Mouse (Mus musculus): ENCODE results near the gene Mtfp1. TPM values are rescaled to one million over a fixed set of nuclear protein-coding genes. Genes with fewer than 3 reads are reported as not detected.

Gene Mtfp1
- total and polyA plus RNA-seq, 3 experiments, result 129 to 158 (median 141) TPM

DNA sequence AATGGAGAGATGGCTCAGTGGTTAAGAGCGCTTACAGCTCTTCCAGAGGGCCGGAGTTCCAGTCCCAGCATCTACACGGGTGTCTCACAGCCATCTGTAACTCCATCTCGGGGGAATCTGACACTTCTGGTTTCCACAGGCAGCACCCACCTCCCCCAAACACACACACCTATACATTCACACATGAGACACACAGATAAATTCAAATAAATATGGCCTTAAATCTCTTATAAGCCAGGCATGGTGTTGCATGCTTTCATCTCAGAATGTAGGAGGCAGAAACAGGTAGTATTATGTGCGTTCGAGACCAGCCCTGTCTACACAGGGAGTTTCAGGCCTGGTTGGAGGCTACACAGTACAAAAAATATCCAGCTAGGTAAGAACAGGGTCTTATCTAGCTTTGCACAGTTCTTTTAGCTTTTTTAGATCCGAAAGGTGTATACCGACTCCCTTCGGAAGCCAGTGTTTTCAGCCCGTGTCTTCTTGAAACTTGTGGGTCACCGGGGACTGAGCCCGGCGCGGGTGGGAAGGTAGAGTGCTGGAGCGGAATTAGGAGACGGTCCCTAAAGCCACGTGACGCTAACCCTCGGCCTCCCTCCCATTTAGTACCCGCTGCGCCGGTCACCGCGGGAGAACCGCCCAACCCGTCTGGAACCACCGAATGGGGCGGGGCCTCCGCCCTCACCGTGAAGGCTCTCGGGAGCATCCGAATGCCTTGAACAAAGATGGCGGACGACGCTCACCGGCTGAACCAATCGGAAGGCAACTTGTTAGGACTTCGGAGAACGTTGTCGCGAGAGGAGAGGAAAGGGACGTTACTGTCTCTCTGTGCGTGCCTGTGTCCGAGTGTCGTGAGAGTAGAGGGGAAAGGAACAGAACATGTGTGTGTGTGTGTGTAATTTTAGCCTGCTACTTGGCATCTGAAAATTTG, 1.1 kb upstream of the Mtfp1 start:
- Histone ChIP-seq H3K79me2 (replicated peaks; ENCODE audit: control insufficient read depth, insufficient read depth, low read length) (no peaks in the 10 kb centered on the region), H3K4me1 (ENCODE audit: control insufficient read depth, insufficient read depth, low read length) (peaks cover 4% of the 10 kb centered on the region), H3K4me3 (peak overlapping the region; percentile 56), H3K27me3 (ENCODE audit: control insufficient read depth, insufficient read depth, low read length) (no peaks in the 10 kb centered on the region), H3K9ac (ENCODE audit: low read depth, low read length) (peak overlapping the region; percentile 72), H3K27ac (peak overlapping the region; percentile 95), H3K36me3 (ENCODE audit: control insufficient read depth, insufficient read depth, low read length) (no peaks in the 10 kb centered on the region)
- intact Hi-C loops (cut with DNase I), result loop anchor here (1.0 to 5.0 kb wide), 2 partner anchors 122 to 1001 kb away; partner anchors contain the start of genes Castor1, Ewsr1 and Rhbdd3
- TF ChIP-seq CTCF (IDR thresholded peaks at IDR 0.05) (no peak), EP300 (IDR thresholded peaks at IDR 0.05; ENCODE audit: insufficient read depth, low read depth, low read length) (peak; percentile 91), POLR2A (IDR thresholded peaks at IDR 0.05; ENCODE audit: insufficient read depth, low read depth, low read length) (peak; percentile 100)
- 3% methylated on average over 45 of the region's 45 CpGs for WGBS
- DNase-seq, result peak; percentile 97 to 99

DNA sequence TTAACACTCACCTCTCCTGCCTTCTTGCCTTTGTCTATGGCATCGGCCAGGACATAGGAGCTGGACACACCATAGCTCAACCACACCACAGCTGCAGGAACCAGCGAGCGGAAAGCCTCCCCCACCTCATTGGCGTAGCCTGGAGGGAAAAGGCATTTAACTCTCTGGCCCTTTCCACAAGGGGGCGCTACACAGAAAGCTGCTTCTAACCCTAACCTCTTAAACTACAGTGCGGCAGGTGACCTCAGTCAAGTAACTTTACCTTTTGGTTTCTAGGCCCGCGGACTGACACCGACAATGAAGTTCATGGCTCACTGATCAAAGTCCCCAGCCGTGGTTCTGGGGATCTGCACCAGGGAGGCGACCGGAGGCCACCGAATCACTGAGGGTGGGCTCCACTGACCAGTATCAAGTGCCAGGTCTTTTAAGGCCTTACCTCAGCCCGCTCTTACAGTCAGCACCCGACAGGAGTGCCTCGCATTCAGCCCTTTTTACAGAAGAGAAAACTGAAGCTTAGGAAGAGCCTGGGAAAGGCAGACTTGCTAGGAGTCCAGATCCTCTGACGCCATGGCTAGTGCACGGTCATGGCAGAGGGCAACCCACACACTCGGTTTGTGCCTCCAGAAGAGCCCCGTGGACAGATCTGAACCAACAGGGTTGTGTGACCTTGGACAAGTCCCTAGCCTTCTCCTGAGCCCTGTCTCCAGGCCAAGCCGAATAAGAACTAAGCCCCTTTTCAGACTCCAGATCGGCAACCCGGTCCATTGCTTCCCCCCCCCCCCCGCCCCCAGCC, 671 bp downstream of the Mtfp1 start:
- TF ChIP-seq CTCF (IDR thresholded peaks at IDR 0.05) (peak; percentile 91), EP300 (IDR thresholded peaks at IDR 0.05; ENCODE audit: insufficient read depth, low read depth, low read length) (no peak)
- DNase-seq, result peak; percentile 70 to 71
- Histone ChIP-seq H3K27ac (peak overlapping the region; percentile 88), H3K27me3 (ENCODE audit: control insufficient read depth, insufficient read depth, low read length) (no peaks in the 10 kb centered on the region), H3K4me1 (ENCODE audit: control insufficient read depth, insufficient read depth, low read length) (peaks cover 4% of the 10 kb centered on the region), H3K4me3 (peak overlapping the region; percentile 52), H3K36me3 (ENCODE audit: control insufficient read depth, insufficient read depth, low read length) (no peaks in the 10 kb centered on the region), H3K9ac (ENCODE audit: low read depth, low read length) (peak overlapping the region; percentile 72), H3K79me2 (replicated peaks; ENCODE audit: control insufficient read depth, insufficient read depth, low read length) (no peaks in the 10 kb centered on the region)
- 8% methylated on average over 24 of the region's 24 CpGs for WGBS
- intact Hi-C loops (cut with DNase I), result loop anchor here (5.0 kb wide), 1 partner anchor 1003 kb away; the partner anchor contains the start of genes Ewsr1 and Rhbdd3

DNA sequence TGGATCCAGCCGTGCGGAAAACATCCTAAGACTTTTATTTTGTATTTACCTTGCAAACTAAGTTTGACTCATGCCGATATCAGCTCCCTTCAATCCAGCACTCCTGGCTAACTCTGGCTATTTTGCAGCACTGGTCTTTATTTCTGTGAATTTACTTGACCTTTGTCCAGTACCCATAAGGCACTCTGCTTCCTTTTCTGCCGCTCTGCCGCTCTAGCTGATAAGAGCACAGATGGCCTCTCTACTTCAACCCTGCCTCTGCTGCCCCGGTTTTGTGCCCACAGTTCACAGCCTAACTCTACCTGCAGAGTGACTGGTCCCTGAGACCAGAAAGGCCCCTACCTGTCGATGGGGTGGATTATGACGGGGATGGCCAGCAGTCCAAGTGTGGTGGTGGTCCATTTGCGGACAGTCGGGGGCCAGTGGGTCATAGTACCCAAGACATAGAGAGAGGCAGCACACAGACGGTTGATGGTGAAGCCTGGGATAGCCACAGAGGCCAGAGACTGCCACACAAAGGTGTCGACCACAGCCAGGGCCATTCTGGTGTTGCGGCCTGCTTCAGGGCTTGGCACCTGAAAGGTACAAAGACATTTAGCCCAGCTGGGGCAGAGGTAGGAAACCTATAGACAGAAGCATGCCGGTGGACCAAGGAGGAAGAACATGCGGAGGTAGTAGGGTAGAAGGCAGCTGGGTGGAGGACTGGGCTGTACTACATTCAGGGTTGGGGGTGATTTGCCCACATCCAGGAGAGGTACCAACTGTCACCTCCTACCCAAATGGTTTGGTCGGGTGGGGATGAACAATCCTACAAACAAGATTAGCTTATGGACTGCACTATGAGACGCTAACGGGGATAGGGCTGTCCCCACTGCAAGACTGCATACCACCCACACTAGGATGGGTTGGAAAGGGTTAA, 1.5 kb downstream of the Mtfp1 start:
- Histone ChIP-seq H3K4me3 (no peak overlapping the region), H3K9ac (ENCODE audit: low read depth, low read length) (peak overlapping the region; percentile 7), H3K79me2 (replicated peaks; ENCODE audit: control insufficient read depth, insufficient read depth, low read length) (no peaks in the 10 kb centered on the region), H3K27me3 (ENCODE audit: control insufficient read depth, insufficient read depth, low read length) (no peaks in the 10 kb centered on the region), H3K27ac (no peak overlapping the region), H3K36me3 (ENCODE audit: control insufficient read depth, insufficient read depth, low read length) (no peaks in the 10 kb centered on the region), H3K4me1 (ENCODE audit: control insufficient read depth, insufficient read depth, low read length) (peaks cover 4% of the 10 kb centered on the region)
- TF ChIP-seq POLR2A (IDR thresholded peaks at IDR 0.05; ENCODE audit: insufficient read depth, low read depth, low read length) (no peak), EP300 (IDR thresholded peaks at IDR 0.05; ENCODE audit: insufficient read depth, low read depth, low read length) (no peak), CTCF (IDR thresholded peaks at IDR 0.05) (no peak)
- intact Hi-C loops (cut with DNase I), result no loop called here
- 68% methylated on average over 18 of the region's 18 CpGs for WGBS
- DNase-seq, result no peak

DNA sequence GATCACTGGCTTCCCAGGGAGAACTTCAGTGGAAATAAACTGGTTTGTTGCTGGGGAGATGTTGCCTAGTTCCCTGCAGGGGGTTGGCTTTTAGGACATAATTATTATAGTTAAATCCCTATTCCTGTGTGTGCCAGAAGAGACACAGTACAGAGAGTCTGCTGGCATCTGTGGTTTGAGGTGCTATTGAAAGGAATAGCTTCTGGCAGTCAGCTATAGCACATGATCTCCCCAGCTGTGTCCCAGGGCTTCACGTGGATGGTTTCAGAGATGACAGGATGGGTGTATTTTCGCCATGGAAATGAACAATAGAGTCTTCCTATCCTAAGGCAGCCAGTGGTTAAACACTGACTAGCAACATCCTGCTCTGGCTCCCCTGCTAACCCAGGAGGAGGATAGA, 8.0 kb downstream of the Mtfp1 start:
- TF ChIP-seq EP300 (IDR thresholded peaks at IDR 0.05; ENCODE audit: insufficient read depth, low read depth, low read length) (no peak), POLR2A (IDR thresholded peaks at IDR 0.05; ENCODE audit: insufficient read depth, low read depth, low read length) (no peak), CTCF (IDR thresholded peaks at IDR 0.05) (no peak)
- 25% methylated on average over 2 of the region's 2 CpGs for WGBS
- Histone ChIP-seq H3K4me1 (ENCODE audit: control insufficient read depth, insufficient read depth, low read length) (no peaks in the 10 kb centered on the region; the same call in 1 of the 2 replicates), H3K9ac (ENCODE audit: low read depth, low read length) (no peak overlapping the region), H3K79me2 (replicated peaks; ENCODE audit: control insufficient read depth, insufficient read depth, low read length) (no peaks in the 10 kb centered on the region), H3K27ac (no peak overlapping the region), H3K4me3 (no peak overlapping the region), H3K36me3 (ENCODE audit: control insufficient read depth, insufficient read depth, low read length) (no peaks in the 10 kb centered on the region), H3K27me3 (ENCODE audit: control insufficient read depth, insufficient read depth, low read length) (no peaks in the 10 kb centered on the region)
- no peak for DNase-seq
- intact Hi-C loops (cut with DNase I), result no loop called here

DNA sequence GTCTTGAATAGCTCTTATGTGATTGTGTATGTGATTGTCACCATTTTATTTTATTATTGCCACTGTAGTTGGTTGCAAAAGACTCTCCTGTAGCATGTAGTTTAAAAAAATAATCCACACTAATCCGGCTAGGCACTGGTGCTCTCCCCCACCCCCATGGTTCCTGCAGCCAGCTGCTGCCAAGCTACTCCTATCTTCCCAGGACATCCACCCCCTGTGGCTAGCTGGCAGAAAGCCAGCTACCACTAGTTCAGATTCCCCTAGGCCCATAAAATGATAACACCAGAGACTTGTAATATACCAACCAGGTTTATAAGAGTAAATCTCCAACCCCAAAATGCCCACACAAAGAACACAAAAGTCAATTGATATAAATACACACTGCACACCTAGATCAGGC, 9.0 kb downstream of the Mtfp1 start:
- no peak overlapping the region for H3K4me3 ChIP-seq
- intact Hi-C loops (cut with DNase I), result no loop called here
- no peaks in the 10 kb centered on the region for H3K36me3 ChIP-seq (ENCODE audit: control insufficient read depth, insufficient read depth, low read length)
- TF ChIP-seq EP300 (IDR thresholded peaks at IDR 0.05; ENCODE audit: insufficient read depth, low read depth, low read length) (no peak), CTCF (IDR thresholded peaks at IDR 0.05) (no peak), POLR2A (IDR thresholded peaks at IDR 0.05; ENCODE audit: insufficient read depth, low read depth, low read length) (no peak)
- no peak for DNase-seq
- H3K9ac ChIP-seq (ENCODE audit: low read depth, low read length), result no peak overlapping the region
- 19% methylated on average over 1 of the region's 1 CpGs for WGBS
- H3K27ac ChIP-seq, result no peak overlapping the region
- H3K4me1 ChIP-seq (ENCODE audit: control insufficient read depth, insufficient read depth, low read length), result no peaks in the 10 kb centered on the region; the same call in 1 of the 2 replicates
- H3K79me2 ChIP-seq (replicated peaks; ENCODE audit: control insufficient read depth, insufficient read depth, low read length), result no peaks in the 10 kb centered on the region
- no peaks in the 10 kb centered on the region for H3K27me3 ChIP-seq (ENCODE audit: control insufficient read depth, insufficient read depth, low read length)
